Mouse (Mus musculus) left cerebral cortex, adult 2 months (tissue): ENCODE results near the gene Fars2. TPM values are rescaled to one million over a fixed set of nuclear protein-coding genes. Genes with fewer than 3 reads are reported as not detected.

ENCODE experiments used
- DNase-seq, 2 experiments: peaks; one replicate each; pipeline ENCODE4 v3.0.0; 2021 to 2022; ENCODE audit warnings: low spot score in 2 of 2, mixed read lengths in 1 of 2; ENCODE audit errors: extremely low spot score in 1 of 2
- H3K27ac ChIP-seq: fragments of 200-600 bp; 2 replicates; pipeline ENCODE4 v1.8.1; 2022
- H3K4me3 ChIP-seq: fragments of 200-600 bp; 2 replicates; pipeline ENCODE4 v1.8.1; 2022
- CTCF ChIP-seq: fragments of 200-600 bp; IDR thresholded peaks from 2 replicates; pipeline ENCODE4 v1.8.1; 2022; ENCODE audit warnings: antibody characterized with exemption, mild to moderate bottlenecking, moderate library complexity
- intact Hi-C: fragments of 180-260 bp; cut with DNase I; formaldehyde crosslinking; loops from one replicate; pipeline ENCODE4 v1.15.1; 2025
- total RNA-seq, 2 experiments: library from RNA; stranded (reverse); gene quantifications; 2 replicates each; pipeline ENCODE4 v1.2.3; 2021

Fars2 gene
- total RNA-seq, 2 experiments from 2014 or later, result 34.4 to 40.7 TPM

DNA sequence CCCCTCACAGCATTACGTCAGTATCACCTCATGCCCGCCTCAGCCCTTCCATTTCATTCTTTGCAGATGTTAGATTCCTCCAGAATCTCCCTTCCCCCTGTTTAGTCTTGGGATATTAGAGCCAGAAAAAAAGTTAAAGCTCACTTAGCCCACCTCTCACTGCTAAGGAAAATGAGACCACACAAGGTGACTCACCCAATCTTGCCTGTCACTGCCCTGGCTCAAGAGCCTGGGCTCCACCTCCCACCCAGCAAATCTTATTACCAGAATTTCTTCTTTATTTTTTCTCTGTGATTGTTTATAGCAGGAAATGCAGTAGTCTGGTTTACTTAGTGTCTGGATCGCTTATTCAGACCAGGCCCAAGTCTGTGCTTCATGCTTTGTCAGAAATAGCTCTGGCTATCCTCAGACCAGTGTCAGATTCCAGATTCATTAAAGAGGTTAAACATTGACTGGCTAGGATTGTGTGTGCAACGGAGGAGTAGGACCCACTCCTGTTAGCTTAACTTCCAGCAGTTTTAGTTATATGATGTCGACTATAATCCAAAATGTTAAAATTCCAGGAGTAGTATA is 412.3 kb downstream of the Fars2 start:
- TF ChIP-seq CTCF, result no peak
- DNase-seq, result no peak
- Histone ChIP-seq H3K27ac (no peak overlapping the region; the same call in 1 of the 2 replicates), H3K4me3 (no peak overlapping the region)
- intact Hi-C loops, result loop anchor here (5.0 kb wide), 1 partner anchor 48 kb away; no protein-coding TSS in a partner anchor

- no peak for TF ChIP-seq CTCF
- H3K4me3 ChIP-seq, result no peak overlapping the region
- intact Hi-C loops, result loop anchor here (5.0 kb wide), 1 partner anchor 46 kb away; no protein-coding TSS in a partner anchor
- DNase-seq, result no peak
- peak overlapping the region; percentile 24; the same call in 1 of the 2 replicates for H3K27ac ChIP-seq
Measured at GRCm38 (mm10) chr13:36530852-36531251, 413.6 kb downstream of the Fars2 start.

- H3K27ac ChIP-seq, result peak overlapping the region; percentile 67
- TF ChIP-seq CTCF, result no peak
- peak in 1 of 2 experiments; percentile 53 for DNase-seq
- intact Hi-C loops, result loop anchor here (2.0 to 5.0 kb wide), 5 partner anchors 27 to 361 kb away; no protein-coding TSS in a partner anchor
- no peak overlapping the region for H3K4me3 ChIP-seq
Measured at GRCm38 (mm10) chr13:36531893-36532292, 414.7 kb downstream of the Fars2 start.

DNA sequence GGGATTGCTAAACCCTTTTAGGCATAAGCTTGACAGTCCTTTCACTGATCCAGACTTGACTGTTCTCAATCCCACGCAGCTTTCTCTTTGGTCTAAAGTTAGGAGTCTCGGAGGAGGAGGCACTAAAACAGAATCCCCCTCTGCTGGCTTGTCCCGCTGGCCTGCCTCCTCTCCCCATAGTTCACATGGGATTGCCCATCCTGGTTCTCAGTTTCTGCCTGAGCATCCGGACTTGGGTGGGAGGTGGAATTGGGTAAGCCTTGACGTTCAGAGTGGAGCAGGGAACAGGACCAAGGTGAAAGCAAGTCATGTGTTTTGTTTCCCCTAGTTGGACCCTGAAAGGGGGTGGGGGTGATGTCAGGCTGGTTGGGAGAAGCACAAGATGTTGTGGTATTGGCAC is 415.9 kb downstream of the Fars2 start:
- no peak for TF ChIP-seq CTCF
- intact Hi-C loops, result loop anchor here (2.0 to 5.0 kb wide), 5 partner anchors 28 to 360 kb away; no protein-coding TSS in a partner anchor
- DNase-seq, result no peak

GRCm38 (mm10) chr13:36533518-36533917 is 416.3 kb downstream of the Fars2 start:
- peak overlapping the region; percentile 71 for H3K27ac ChIP-seq
- TF ChIP-seq CTCF, result no peak
- peak in 1 of 2 experiments; percentile 28 for DNase-seq
- H3K4me3 ChIP-seq, result no peak overlapping the region
- intact Hi-C loops, result loop anchor here (2.0 to 5.0 kb wide), 5 partner anchors 29 to 359 kb away; no protein-coding TSS in a partner anchor

More for the DNA sequence above, 415.9 kb downstream of the Fars2 start:
- H3K4me3 ChIP-seq, result no peak overlapping the region
- peak overlapping the region; percentile 71 for H3K27ac ChIP-seq

GRCm38 (mm10) chr13:36533966-36534540 is 416.8 kb downstream of the Fars2 start:
- H3K27ac ChIP-seq, result no peak overlapping the region; the same call in 1 of the 2 replicates
- TF ChIP-seq CTCF, result no peak
- no peak overlapping the region for H3K4me3 ChIP-seq
- DNase-seq, result no peak
- intact Hi-C loops, result loop anchor here (2.0 to 5.0 kb wide), 5 partner anchors 29 to 359 kb away; no protein-coding TSS in a partner anchor

DNA sequence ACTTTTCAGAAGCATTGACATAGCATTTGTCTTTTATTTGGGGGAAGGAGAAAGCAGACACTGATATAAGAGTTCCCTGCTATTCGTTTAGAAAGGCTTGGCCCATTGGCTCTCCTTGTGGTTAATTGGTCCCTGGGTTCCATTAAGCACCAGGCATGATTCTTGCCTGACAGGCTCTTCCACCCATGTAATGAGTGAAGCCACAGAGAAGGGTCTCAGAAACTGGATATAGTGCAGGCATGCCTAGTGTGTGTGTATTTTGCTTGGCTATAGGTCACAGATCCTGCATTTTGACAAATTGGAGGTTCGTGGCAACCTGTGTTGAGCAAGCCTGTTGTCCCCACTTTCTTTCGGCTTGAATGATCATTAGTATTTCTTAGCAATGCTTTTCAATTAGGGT is 420.4 kb downstream of the Fars2 start:
- no peak overlapping the region for H3K4me3 ChIP-seq
- intact Hi-C loops, result no loop called here
- TF ChIP-seq CTCF, result no peak
- no peak for DNase-seq
- H3K27ac ChIP-seq, result no peak overlapping the region

- DNase-seq, result no peak
- intact Hi-C loops, result no loop called here
- no peak for TF ChIP-seq CTCF
- Histone ChIP-seq H3K27ac (no peak overlapping the region), H3K4me3 (no peak overlapping the region)
Measured at GRCm38 (mm10) chr13:36538385-36538784, 421.2 kb downstream of the Fars2 start.

GRCm38 (mm10) chr13:36540231-36540630 is 423.0 kb downstream of the Fars2 start:
- Histone ChIP-seq H3K27ac (no peak overlapping the region), H3K4me3 (no peak overlapping the region)
- intact Hi-C loops, result no loop called here
- DNase-seq, result no peak
- no peak for TF ChIP-seq CTCF

DNA sequence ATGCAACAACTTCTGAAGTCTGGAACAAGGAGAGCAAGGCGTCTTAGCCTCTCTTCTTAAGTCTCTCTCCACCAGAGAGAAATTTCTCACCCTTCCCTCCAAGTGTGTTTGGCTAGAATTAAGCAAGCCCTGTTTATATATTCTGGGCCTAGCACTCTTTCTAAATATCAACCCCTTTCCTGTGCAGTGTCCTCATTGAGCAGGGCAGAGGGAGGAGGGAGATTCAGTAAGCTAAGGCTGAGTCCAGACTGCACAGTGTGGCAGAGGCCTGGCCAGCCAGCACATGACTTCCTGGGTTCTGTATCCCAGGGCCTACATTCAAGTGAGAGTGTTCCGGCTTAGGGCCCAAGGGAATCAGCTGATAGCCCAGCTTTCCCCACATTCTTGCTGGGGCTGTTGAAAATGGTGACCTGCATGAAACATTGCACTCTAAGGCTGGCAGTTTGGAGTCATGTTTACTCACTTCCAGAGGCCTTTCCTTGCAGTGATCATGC is 424.1 kb downstream of the Fars2 start:
- TF ChIP-seq CTCF, result no peak
- no peak for DNase-seq

DNA sequence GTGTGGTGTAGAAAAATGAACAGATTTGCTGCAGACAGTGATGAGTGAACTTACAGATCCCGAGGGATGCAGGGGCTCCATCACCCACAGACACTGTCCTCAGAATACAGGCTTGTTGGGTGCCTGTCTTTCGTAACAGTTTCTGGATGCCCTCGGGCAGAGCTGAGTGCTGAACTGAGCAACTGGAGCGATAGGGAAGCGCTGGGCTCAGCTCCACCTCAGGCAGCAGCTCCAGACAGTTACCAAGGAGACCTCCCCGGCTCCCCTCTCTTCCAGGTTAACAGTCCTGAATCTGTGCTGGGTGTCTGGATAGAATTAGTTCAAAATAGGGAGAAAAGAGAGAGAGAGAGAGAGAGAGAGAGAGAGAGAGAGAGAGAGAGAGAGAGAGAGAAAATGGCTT is 433.5 kb downstream of the Fars2 start:
- no peak overlapping the region for H3K4me3 ChIP-seq
- H3K27ac ChIP-seq, result no peak overlapping the region
- DNase-seq, result no peak
- intact Hi-C loops, result no loop called here
- TF ChIP-seq CTCF, result no peak

More for the DNA sequence above, 424.1 kb downstream of the Fars2 start:
- Histone ChIP-seq H3K4me3 (no peak overlapping the region), H3K27ac (no peak overlapping the region)
- intact Hi-C loops, result no loop called here

DNA sequence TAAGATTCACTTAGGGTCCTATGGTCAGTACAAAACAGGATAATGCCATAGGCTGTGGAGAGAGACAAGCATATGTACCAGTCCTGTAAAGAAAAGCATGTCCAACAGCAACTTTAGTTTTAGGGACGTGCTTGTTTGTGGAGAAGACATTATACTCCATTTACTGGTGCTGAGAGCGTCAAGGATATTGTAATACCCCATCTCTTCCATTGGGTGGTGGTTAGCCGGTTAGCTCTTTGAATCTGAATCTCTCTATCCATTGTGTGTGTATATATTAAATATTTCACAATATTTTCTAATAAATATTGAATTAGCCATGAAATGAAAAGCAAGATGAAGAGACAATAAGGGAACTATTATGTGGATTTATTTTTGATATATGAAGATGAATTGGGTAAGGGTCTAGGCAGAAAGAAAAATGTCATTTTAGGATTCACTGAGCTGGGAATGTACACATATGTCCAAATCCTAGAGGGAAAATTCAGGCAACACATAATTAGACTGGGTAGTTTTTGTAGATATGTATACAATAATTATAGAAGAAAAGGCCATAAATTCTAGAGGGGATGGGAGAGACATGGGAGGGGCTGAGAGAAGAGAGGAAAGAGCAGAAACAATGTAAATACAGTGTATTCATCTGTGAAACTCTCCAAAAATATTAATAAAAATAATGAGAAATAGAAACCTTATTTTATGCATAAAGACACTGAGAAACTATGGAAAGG is 435.5 kb downstream of the Fars2 start:
- intact Hi-C loops, result no loop called here
- peak; percentile 9 for TF ChIP-seq CTCF
- H3K4me3 ChIP-seq, result no peak overlapping the region
- DNase-seq, result no peak
- no peak overlapping the region for H3K27ac ChIP-seq
